ENCODE assay signal across 8 mouse cellular contexts in the genomic region with DNA sequence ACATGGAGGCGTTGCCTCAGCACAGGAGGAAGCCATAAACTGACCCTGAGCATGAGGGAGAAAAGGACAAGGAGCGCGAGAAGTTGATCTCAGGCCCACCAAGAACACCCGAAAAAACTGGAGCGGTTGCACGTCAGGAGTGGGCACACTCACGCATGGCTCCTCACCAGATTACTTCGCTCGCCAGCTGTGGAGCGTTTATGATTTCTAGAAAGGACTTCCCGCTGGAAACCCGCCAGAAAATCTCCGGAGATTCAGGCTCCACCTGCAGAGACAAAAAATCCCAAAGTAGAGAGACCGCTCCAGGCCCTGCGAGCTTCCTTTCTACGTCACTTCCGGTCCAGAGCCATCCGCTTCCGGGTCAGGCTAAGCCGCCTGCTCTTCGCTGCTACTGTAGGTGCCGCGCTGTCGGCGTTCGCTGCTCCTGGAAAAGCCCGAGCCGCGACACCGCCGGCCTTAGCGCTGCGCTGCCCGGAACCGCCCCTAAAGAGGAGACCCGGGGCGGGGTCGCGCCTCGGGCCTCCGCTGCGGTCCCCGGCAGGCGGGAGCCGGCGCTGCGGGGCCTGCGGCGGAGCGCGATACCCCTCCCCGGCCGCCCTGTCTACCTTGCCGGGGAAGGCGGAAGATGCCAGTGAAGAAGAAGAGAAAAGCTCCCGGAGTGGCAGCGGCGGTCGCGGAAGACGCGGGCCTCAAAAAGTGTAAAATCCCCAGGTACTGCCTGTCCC. TPM values are rescaled to one million over a fixed set of nuclear protein-coding genes. Genes with fewer than 3 reads are reported as not detected.
DNase-seq lines count a peak whose midpoint lies in the region; ATAC-seq and TF ChIP-seq lines count a peak whose summit lies in the region.

A gene (minus strand): TSS at position 275 of the 725 bp plus-strand sequence.
A gene (plus strand): TSS at position 349 of the 725 bp plus-strand sequence.

- peaks cover 3% of the 10 kb centered on the region; the same call in 1 of the 2 replicates for H3K36me3 ChIP-seq in ES-Bruce4 (ENCODE audit: control insufficient read depth, insufficient read depth, low read length, poor library complexity, severe bottlenecking)
- peaks cover 5% of the 10 kb centered on the region; the same call in 1 of the 2 replicates for H3K36me3 ChIP-seq in forebrain, embryonic 13.5 days (ENCODE audit: poor library complexity, severe bottlenecking)
- peaks cover 8% of the 10 kb centered on the region; the same call in 1 of the 2 replicates for H3K36me3 ChIP-seq in liver, postnatal 0 days (replicated peaks; ENCODE audit: insufficient read depth, low read length)
- H3K36me3 ChIP-seq in neural tube, embryonic 14.5 days (ENCODE audit: control insufficient read depth, insufficient read depth, low read length) = no peaks in the 10 kb centered on the region

- H3K27ac ChIP-seq in ES-Bruce4 (ENCODE audit: insufficient read depth, low read length) = peak within 1 kb of the TSS; percentile 89
- H3K27ac ChIP-seq in forebrain, embryonic 13.5 days = peak within 1 kb of the TSS; percentile 94
- H3K27ac ChIP-seq in liver, postnatal 0 days (ENCODE audit: low read depth) = peak within 1 kb of the TSS; percentile 95
- peak within 1 kb of the TSS; percentile 90 for H3K27ac ChIP-seq in neural tube, embryonic 14.5 days (ENCODE audit: low read depth, low read length)

- H3K4me3 ChIP-seq in ES-Bruce4 (ENCODE audit: low read depth, low read length) = peak within 1 kb of the TSS; percentile 77
- peak within 1 kb of the TSS; percentile 95 for H3K4me3 ChIP-seq in forebrain, embryonic 13.5 days
- peak within 1 kb of the TSS; percentile 90 for H3K4me3 ChIP-seq in liver, postnatal 0 days (ENCODE audit: low read depth, low read length)
- H3K4me3 ChIP-seq in neural tube, embryonic 14.5 days (ENCODE audit: low read depth, low read length) = peak within 1 kb of the TSS; percentile 99

- TF ChIP-seq POLR2A in ES-Bruce4 (IDR thresholded peaks at IDR 0.05; ENCODE audit: insufficient read depth, low read length) = peak; percentile 45

- peak; percentile 96 to 97 for DNase-seq in heart, postnatal 10 days
- DNase-seq in large intestine, adult 2 months (ENCODE audit: low read depth, low spot score) = peak; percentile 96
- DNase-seq in liver, postnatal 0 days = peak; percentile 92
- peak; percentile 94 for DNase-seq in testis, postnatal 10 days (ENCODE audit: low spot score)

- no peaks in the 10 kb centered on the region for H3K9me3 ChIP-seq in ES-Bruce4 (replicated peaks; ENCODE audit: control insufficient read depth, insufficient read depth, low read length, poor library complexity, severe bottlenecking)
- H3K9me3 ChIP-seq in forebrain, embryonic 13.5 days (replicated peaks) = no peaks in the 10 kb centered on the region
- no peaks in the 10 kb centered on the region for H3K9me3 ChIP-seq in liver, postnatal 0 days (ENCODE audit: low read length)
- no peaks in the 10 kb centered on the region for H3K9me3 ChIP-seq in neural tube, embryonic 14.5 days (ENCODE audit: control insufficient read depth, low read length)

- TF ChIP-seq EP300 in ES-Bruce4 (IDR thresholded peaks at IDR 0.05; ENCODE audit: insufficient read depth, low read depth, low read length) = no peak
- no peak for TF ChIP-seq EP300 in liver, postnatal 0 days (IDR thresholded peaks at IDR 0.05; ENCODE audit: low read depth)

- intact Hi-C loops in heart, postnatal 10 days (cut with DNase I) = loop anchor here (5.0 kb wide), 1 partner anchor 818 kb away; a partner anchor contains a TSS

- WGBS in forebrain, embryonic 13.5 days = under 1% methylated on average over 62 of the region's 62 CpGs
- WGBS in large intestine, adult 2 months = under 1% methylated on average over 61 of the region's 62 CpGs
- WGBS in liver, postnatal 0 days (ENCODE audit: insufficient replicate concordance) = 2% methylated on average over 58 of the region's 62 CpGs
- 1% methylated on average over 62 of the region's 62 CpGs for WGBS in neural tube, embryonic 14.5 days

- ATAC-seq in cerebellum, adult (ENCODE audit: insufficient number of reproducible peaks, low FRiP score, low TSS enrichment) = peak; percentile 99
- ATAC-seq in forebrain, embryonic 13.5 days = peak; percentile 100
- ATAC-seq in liver, postnatal 0 days = peak; percentile 99
- ATAC-seq in neural tube, embryonic 14.5 days (ENCODE audit: low read depth) = peak; percentile 100

- no peak for TF ChIP-seq CTCF in ES-Bruce4 (IDR thresholded peaks at IDR 0.05; ENCODE audit: low read depth, low read length)
- no peak for TF ChIP-seq CTCF in liver, postnatal 0 days (IDR thresholded peaks at IDR 0.05; ENCODE audit: low read depth)

- H3K27me3 ChIP-seq in ES-Bruce4 (ENCODE audit: control insufficient read depth, insufficient read depth, low read length, poor library complexity, severe bottlenecking) = no peaks in the 10 kb centered on the region
- H3K27me3 ChIP-seq in forebrain, embryonic 13.5 days = no peaks in the 10 kb centered on the region
- H3K27me3 ChIP-seq in liver, postnatal 0 days (ENCODE audit: insufficient read depth, low read length) = no peaks in the 10 kb centered on the region
- no peaks in the 10 kb centered on the region for H3K27me3 ChIP-seq in neural tube, embryonic 14.5 days (ENCODE audit: control insufficient read depth, insufficient read depth, low read length)

- H3K4me1 ChIP-seq in ES-Bruce4 (ENCODE audit: control insufficient read depth, insufficient read depth, low read length) = no peaks in the 10 kb centered on the region
- peaks cover 28% of the 10 kb centered on the region for H3K4me1 ChIP-seq in forebrain, embryonic 13.5 days
- peaks cover 11% of the 10 kb centered on the region for H3K4me1 ChIP-seq in liver, postnatal 0 days (ENCODE audit: insufficient read depth)
- H3K4me1 ChIP-seq in neural tube, embryonic 14.5 days (ENCODE audit: control insufficient read depth, insufficient read depth, low read length) = peaks cover 20% of the 10 kb centered on the region

- peak within 1 kb of the TSS; percentile 90 for H3K9ac ChIP-seq in ES-Bruce4 (ENCODE audit: low read depth, poor library complexity, severe bottlenecking)
- peak within 1 kb of the TSS; percentile 93 for H3K9ac ChIP-seq in forebrain, embryonic 13.5 days
- peak within 1 kb of the TSS; percentile 88 for H3K9ac ChIP-seq in liver, postnatal 0 days (replicated peaks)
- peak within 1 kb of the TSS; percentile 82 for H3K9ac ChIP-seq in neural tube, embryonic 14.5 days (replicated peaks; ENCODE audit: low read depth, low read length)

- peak within 1 kb of the TSS; percentile 90 for H3K4me2 ChIP-seq in forebrain, embryonic 13.5 days
- peak within 1 kb of the TSS; percentile 80 for H3K4me2 ChIP-seq in liver, postnatal 0 days (ENCODE audit: low read depth, low read length)
- peak within 1 kb of the TSS; percentile 97 for H3K4me2 ChIP-seq in neural tube, embryonic 14.5 days (ENCODE audit: low read depth, low read length)

RNA-seq across cellular contexts. Expression of the first gene that starts in this region (rescaled TPM):
- polyA plus RNA-seq in ES-Bruce4 (2011; ENCODE audit: insufficient read depth, insufficient read length, low read depth, missing spikeins) = 7.9 and 8.6 TPM in 2 replicates
- polyA plus RNA-seq in forebrain, embryonic 13.5 days (2015; fragmentation: Nextera tagmentation; extraction: Ambion mirVana) = 24.8 and 26.8 TPM in 2 replicates
- 1 to 10 TPM; 4.2 to 4.4 TPM for total RNA-seq in heart, postnatal 10 days (2021)
- polyA plus RNA-seq in large intestine, adult 2 months (2012; rRNA removed) = 0.25 and 0.43 TPM in 2 replicates
- polyA plus RNA-seq in liver, postnatal 0 days (2015; fragmentation: Nextera tagmentation; extraction: Ambion mirVana) = 1.3 and 1.5 TPM in 2 replicates
- polyA plus RNA-seq in neural tube, embryonic 14.5 days (2014; fragmentation: Nextera tagmentation; extraction: Ambion mirVana) = 24.5 and 26.2 TPM in 2 replicates

RNA-seq across cellular contexts. Expression of the second gene that starts in this region (rescaled TPM):
- polyA plus RNA-seq in ES-Bruce4 (2011; ENCODE audit: insufficient read depth, insufficient read length, low read depth, missing spikeins) = 81.0 and 89.9 TPM in 2 replicates
- 126 and 134 TPM in 2 replicates for polyA plus RNA-seq in forebrain, embryonic 13.5 days (2015; fragmentation: Nextera tagmentation; extraction: Ambion mirVana)
- 10 to 100 TPM; 60.2 to 60.7 TPM for total RNA-seq in heart, postnatal 10 days (2021)
- polyA plus RNA-seq in large intestine, adult 2 months (2012; rRNA removed) = 8.7 and 10.2 TPM in 2 replicates
- polyA plus RNA-seq in liver, postnatal 0 days (2015; fragmentation: Nextera tagmentation; extraction: Ambion mirVana) = 46.0 and 50.2 TPM in 2 replicates
- polyA plus RNA-seq in neural tube, embryonic 14.5 days (2014; fragmentation: Nextera tagmentation; extraction: Ambion mirVana) = 116 and 117 TPM in 2 replicates

Comparison
In these comparisons a context has a peak if more than half of its experiments do, and no peak if none do; other contexts are left out.
1. Peak in every context shown above with its lines: DNase-seq, ATAC-seq, H3K4me3 ChIP-seq and H3K27ac ChIP-seq.